Mouse (Mus musculus) bone marrow, adult 2 months (tissue): ENCODE results near the gene Sos2.

Source experiments
- CTCF ChIP-seq: fragments of 200-500 bp; IDR thresholded peaks from 2 replicates; pipeline ENCODE4 v1.5.1; 2011; ENCODE audit warnings: low read length, control low read depth; ENCODE audit not compliant: control insufficient read depth, insufficient read depth
- POLR2A ChIP-seq: fragments of 200-500 bp; IDR thresholded peaks from 2 replicates; pipeline ENCODE4 v1.6.1; 2011; ENCODE audit warnings: low read depth, mild to moderate bottlenecking, control low read depth, low read length, borderline replicate concordance; ENCODE audit not compliant: control insufficient read depth

GRCm38 (mm10) chr12:69541663-69542062, 140.0 kb downstream of the Sos2 start:
- no peak for TF ChIP-seq CTCF
- TF ChIP-seq POLR2A: no peak
